Mouse (Mus musculus) cerebellum, adult 11-12 months (tissue): ENCODE measurements around the gene Qrfp.

Experiments used
- DNase-seq: peaks from one replicate; pipeline ENCODE4 v3.0.0; 2022

Qrfp gene

DNA sequence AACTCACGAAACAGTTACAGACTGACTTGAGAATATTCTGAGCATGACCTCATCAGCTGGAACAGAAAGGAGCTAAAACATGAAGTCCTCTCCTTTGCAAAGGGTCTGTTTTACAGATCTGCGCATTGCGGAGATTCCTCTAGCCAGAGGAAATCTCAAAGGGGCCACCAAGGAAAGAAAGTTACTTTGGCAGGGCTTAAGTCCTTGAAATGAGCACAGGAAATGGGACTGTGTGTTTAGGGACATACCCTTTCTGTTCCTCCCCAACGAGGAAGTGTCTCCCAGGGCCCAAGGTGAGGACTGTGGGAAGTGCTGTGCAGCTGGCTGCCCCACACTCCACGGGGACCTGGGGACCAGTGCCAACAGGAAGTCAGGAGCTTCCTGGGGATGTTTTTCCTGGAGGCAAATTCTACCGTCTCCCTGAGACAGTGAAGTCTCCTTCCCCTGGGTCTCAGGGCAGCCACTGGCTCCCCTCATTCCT lies 40.7 kb downstream of the Qrfp start:
- no peak for DNase-seq

DNA sequence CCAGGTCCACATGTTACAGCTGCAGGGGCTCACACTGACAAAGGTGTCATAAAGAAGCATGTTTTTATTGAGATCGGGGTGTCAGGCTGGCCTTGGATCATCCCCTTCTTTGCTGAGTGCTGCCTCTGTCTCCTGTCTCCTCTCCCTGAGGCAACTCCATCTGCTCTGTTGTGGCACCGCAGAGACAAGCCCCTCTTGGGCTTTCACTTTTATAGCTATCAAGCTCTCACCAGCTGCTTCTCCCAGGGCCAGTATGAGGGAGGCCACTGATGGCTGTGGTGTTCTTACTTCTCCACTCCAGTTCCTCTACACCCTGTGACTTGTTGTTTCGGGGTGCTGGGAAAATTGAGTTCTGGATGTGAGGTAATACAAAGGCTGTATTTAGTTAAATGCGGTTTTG lies 41.3 kb downstream of the Qrfp start:
- no peak for DNase-seq

DNA sequence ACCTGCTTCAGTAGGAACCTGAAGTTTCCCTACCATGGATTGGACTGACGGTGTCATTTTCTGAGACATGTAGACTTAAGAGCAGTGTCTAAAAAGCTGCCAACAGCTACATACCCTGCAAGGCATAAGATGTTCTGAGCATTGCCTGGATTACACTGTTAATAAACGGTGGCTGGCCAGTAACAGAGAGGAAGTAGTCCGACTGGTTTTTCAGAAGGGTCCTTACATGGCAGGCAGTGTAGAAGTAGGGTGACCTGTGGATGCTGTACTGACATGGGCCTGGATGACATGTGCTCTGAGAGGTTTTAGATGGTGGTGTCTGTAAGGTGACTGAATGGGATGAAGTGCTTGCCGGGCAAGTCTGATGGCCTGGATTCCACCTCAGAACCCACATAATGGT lies 42.6 kb downstream of the Qrfp start:
- DNase-seq, result no peak

DNA sequence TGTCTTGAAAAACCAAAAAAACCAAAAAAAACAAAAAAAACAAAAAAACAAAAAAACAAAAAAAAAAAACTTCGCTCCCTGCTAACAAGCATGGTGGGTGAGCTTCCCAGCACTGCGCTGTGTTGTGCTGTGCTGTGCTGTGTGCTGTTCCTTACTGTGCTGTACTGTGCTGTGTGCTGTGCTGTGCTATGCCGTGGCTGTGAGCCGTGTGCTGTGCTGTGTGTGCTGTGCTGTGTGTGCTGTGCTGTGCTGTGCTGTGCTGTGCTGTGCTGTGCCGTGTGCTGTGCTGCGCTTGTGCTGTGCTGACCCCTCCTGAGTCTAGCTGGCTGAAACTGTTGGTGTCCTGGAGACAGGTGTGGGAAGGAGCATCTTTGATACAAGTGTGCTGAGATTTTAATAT lies 43.3 kb downstream of the Qrfp start:
- DNase-seq, result no peak

DNA sequence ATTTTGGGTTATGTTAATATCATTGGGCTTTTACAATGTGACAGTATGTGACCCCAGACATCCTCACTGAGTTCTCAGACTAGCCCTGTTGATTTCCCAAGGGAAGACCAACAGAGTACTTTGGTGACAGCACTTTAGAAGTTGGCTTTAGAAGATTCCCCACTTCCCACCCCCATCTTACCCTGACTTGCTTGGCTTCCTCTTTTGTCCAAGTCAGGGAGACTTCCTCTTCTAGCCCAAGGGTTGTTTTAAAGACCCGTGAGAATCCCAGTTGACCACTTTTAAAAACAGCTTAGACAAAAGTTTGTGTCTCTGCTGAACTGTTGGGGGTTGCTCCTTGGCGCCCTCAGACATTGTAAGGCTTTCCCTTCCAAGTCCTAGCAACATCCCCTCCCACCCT lies 47.1 kb downstream of the Qrfp start:
- no peak for DNase-seq

DNA sequence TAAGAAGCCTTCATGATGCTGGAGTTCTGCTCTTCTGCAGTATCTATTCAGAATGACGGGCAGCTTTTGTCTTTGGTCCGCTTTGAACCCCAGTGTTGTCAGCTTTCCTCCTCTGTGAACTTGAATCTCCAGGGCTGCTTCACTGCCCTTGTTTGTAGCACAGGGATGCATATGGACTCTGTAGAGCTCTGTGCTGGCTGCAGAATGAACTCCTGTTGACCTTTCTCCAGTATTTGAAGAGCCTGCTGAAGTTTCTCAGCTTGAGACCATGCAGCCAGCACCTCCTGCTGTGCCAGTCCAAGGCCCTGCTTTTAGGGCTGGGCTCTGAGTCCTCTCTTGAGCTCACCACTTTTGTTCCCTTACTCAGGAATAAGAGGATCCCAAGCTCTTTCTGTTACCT lies 47.5 kb downstream of the Qrfp start:
- no peak for DNase-seq

DNA sequence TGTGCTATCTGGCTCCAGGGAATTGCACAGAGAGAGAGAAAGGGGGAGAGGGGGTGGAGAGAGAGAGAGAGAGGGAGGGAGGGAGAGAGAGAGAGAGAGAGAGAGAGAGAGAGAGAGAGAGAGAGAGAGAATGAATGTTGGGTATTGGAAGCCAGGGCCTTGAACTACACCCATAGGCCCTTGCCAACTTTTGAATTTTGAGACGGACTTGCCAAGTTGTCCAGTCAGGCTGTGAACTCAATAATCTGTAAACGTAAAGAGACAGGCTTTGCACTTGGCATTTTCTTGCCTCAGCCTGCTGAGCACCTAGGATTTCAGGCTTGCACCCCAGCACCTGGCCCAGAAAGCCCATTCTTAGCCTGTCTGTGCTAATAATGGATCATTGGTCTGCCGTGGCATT lies 48.2 kb downstream of the Qrfp start:
- DNase-seq, result no peak

DNA sequence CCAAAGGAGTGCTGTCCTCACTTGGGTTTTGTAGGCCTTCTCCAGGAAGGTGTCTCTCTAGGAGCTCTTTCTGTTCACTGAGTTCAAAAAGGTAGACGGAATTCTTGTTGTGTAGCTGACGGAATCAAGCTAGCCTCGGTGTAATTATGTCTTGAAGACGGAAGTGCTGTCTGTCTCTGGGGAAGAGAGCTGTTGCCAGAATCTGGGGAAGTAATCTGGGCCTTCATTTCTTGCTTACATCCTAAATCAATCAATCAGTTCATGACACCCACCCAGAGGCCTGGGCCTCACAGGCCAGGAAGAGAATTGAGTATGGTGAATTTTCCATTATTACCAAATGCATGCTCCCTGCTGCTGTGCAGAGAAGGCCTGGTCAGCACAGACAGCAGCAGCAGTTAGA lies 48.8 kb downstream of the Qrfp start:
- no peak for DNase-seq

DNA sequence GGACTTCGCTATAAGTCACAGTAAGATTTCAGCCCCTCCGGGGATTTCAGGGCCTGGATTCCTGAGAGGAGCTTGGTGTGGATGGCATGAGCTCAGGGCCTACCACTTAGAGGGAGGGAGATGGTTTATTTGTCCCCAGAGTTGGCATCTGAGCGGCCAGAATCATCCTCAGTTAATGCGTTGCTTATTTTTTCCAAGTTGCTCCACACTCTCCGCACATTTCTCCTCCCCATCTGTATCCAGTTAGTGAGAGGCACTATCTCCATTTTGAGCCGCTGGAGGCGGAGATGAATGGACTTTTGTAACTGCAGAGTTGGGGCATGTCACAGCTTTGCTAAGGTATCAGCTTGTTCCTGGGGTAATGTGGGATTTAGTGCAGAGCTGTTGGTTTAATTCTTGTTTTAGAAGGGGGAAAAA lies 49.3 kb downstream of the Qrfp start:
- no peak for DNase-seq

DNA sequence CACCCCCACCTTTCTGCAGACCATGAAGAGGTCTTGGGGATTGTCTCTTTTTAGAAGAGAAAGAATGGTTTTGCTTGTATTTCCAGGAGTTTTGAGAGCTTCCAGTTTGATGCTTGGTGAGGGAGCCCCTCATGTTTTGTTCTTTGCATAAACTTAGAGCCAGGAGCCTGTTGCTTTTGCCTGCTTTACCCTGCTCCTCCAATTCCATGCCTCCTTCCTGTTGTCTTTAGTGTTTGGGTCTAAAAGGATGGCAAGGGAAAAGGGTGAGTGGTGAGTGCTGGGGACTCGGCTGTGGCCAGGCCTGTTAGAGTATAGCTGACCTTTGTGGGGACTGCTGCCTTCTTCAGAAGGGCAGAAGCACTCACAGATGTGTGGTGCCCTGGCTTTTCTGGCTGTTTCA lies 49.9 kb downstream of the Qrfp start:
- DNase-seq, result no peak

DNA sequence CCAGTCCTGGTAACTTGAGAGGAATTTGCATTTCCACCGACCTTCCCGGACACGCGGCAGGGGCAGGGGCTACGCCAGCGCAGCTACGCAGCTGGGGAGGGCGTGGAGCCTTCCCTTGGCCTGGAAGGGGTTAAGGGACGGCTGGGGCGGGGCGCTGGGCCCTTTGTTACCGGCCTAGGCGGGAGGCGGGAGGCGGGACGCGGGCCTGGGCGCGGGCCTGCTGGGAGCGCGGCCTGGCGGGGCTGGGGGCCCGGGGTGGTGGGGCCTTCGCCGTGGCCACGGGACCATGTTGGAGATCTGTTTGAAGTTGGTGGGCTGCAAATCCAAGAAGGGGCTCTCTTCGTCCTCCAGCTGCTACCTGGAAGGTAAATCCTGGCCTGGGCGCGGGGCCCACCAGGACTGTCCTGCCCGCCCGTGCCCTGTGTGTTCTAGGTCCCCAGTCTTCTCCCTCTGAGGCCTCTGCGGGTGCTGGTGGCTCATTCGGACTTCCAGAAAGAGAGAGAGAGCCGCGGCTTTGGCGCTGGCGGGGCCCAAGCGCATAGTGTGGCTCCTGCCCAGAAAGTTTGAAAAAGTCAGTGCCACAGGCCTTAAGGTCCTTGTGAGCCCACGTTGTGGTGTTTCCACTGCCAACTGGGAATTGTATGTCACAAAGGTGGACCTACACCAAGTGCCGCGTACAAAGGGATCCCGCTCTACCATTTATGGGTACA lies 50.5 kb downstream of the Qrfp start:
- DNase-seq, result no peak

DNA sequence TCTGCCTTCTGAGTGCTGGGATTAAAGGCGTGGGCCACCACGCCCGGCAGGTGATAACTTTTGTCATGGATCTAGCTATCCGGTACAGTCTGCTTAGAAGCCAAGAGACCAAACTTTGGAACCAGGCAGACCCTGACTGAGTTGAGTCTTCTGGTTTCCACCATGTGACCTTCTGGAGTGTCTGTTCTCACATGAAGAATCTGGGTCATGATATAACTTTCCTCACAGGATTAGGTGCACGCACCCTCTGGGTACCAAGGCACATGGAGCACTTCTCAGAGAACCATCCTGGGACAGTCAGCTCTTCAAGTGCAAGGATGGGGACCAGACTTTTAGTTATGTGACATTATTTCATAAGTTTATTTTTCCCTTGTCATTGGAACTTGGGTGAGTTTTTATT lies 51.4 kb downstream of the Qrfp start:
- DNase-seq, result no peak

DNA sequence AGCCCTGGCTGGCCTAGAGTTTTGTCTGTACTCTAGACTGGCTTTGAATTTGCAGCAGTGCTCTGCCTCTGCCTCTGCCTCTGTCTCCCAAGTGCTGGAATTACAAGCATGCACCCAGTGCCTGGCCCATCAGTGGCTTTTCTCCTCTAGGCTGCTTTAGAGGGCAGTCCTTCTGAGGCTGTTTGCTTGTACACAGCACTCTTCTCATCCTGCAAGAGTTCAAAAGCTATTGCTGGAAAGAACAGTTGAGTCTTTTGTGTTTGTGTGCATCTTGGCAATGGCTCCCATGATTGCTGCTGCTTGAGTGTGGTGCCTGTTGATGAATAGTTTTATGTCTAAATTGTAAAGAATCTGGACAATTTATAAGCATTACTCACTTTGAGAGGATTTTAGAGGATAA lies 52.9 kb downstream of the Qrfp start:
- no peak for DNase-seq
